ENCODE assay signal across 10 mouse cellular contexts in genomic region chr8:109463677-109464313, GRCm38 (mm10). TPM values are rescaled to one million over a fixed set of nuclear protein-coding genes. Genes with fewer than 3 reads are reported as not detected.
DNase-seq lines count a peak whose midpoint lies in the region; ATAC-seq and TF ChIP-seq lines count a peak whose summit lies in the region.
"Had no signal": no experiment of that assay in that cellular context is flagged by ENCODE, and none has a peak within 500 bp of the region (broad histone marks: within the 10 kb centered on the region; RNA-seq: fewer than 3 reads in every experiment).

No protein-coding gene starts in this region.

- no peak for TF ChIP-seq POLR2A in cerebellum, adult 2 months (IDR thresholded peaks at IDR 0.05; ENCODE audit: borderline replicate concordance, insufficient read depth, low read length)

- no peaks in the 10 kb centered on the region for H3K36me3 ChIP-seq in embryonic facial prominence, embryonic 12.5 days
- H3K36me3 ChIP-seq in hindbrain, postnatal 0 days (ENCODE audit: insufficient read depth, low read length), result no peaks in the 10 kb centered on the region
- no peaks in the 10 kb centered on the region for H3K36me3 ChIP-seq in neural tube, embryonic 15.5 days

- peak; percentile 13 to 33 for DNase-seq in layer of hippocampus, postnatal 36 days
- no peak for DNase-seq in layer of hippocampus, postnatal 25 days (ENCODE audit: extremely low spot score in 1 of 2, low spot score in 1 of 2)
- DNase-seq in hindbrain, postnatal 0 days (ENCODE audit: low spot score), result peak; percentile 33
- no peak for DNase-seq in cerebellum, adult 2 months
- DNase-seq in ovary, adult 18-20 months (ENCODE audit: low spot score), result no peak
- DNase-seq: gastrocnemius, adult 2 months had no signal

- H3K27ac ChIP-seq in embryonic facial prominence, embryonic 12.5 days, result peak overlapping the region; percentile 51; the same call in 1 of the 2 replicates
- H3K27ac ChIP-seq in hindbrain, postnatal 0 days, result peak overlapping the region; percentile 68
- peak overlapping the region; percentile 87 for H3K27ac ChIP-seq in neural tube, embryonic 15.5 days (replicated peaks)
- no peak overlapping the region for H3K27ac ChIP-seq in cerebellum, adult 2 months (ENCODE audit: insufficient read depth, low read length)
- H3K27ac ChIP-seq: gastrocnemius, adult 2 months had no signal

- no peaks in the 10 kb centered on the region for H3K9me3 ChIP-seq in embryonic facial prominence, embryonic 12.5 days
- no peaks in the 10 kb centered on the region for H3K9me3 ChIP-seq in hindbrain, postnatal 0 days (ENCODE audit: low read length)
- no peaks in the 10 kb centered on the region for H3K9me3 ChIP-seq in neural tube, embryonic 15.5 days (replicated peaks)

- no peak for ATAC-seq in embryonic facial prominence, embryonic 12.5 days (ENCODE audit: insufficient number of reproducible peaks, insufficient read depth, low FRiP score, low TSS enrichment)
- peak; percentile 25; the same call in 1 of the 2 replicates for ATAC-seq in hindbrain, postnatal 0 days
- ATAC-seq in neural tube, embryonic 15.5 days (ENCODE audit: low FRiP score), result peak; percentile 22; the same call in 1 of the 2 replicates
- no peak for ATAC-seq in erythroblast, adult 5-6 weeks (replicated peaks; ENCODE audit: low FRiP score, poor library complexity, severe bottlenecking)

- TF ChIP-seq CTCF in hindbrain, postnatal 0 days (IDR thresholded peaks at IDR 0.05; ENCODE audit: low read depth), result no peak
- no peak for TF ChIP-seq CTCF in cerebellum, adult 2 months (IDR thresholded peaks at IDR 0.05; ENCODE audit: borderline replicate concordance, insufficient read depth, low read depth, low read length)

- no peak overlapping the region for H3K4me3 ChIP-seq in embryonic facial prominence, embryonic 12.5 days
- H3K4me3 ChIP-seq in hindbrain, postnatal 0 days (ENCODE audit: low read length), result 0 out of 2 replicates have a peak overlapping the region, but pooled peaks have one; percentile 18
- peak overlapping the region; percentile 2; the same call in 1 of the 2 replicates for H3K4me3 ChIP-seq in neural tube, embryonic 15.5 days (replicated peaks)
- H3K4me3 ChIP-seq in cerebellum, adult 2 months (replicated peaks; ENCODE audit: insufficient read depth, low read depth, low read length), result no peak overlapping the region

- H3K9ac ChIP-seq in embryonic facial prominence, embryonic 12.5 days, result no peak overlapping the region
- 0 out of 2 replicates have a peak overlapping the region, but pooled peaks have one; percentile 15 for H3K9ac ChIP-seq in hindbrain, postnatal 0 days (replicated peaks; ENCODE audit: low read length)
- H3K9ac ChIP-seq in neural tube, embryonic 15.5 days (replicated peaks), result peak overlapping the region; percentile 33

- peaks cover 24% of the 10 kb centered on the region for H3K4me1 ChIP-seq in embryonic facial prominence, embryonic 12.5 days
- peaks cover 22% of the 10 kb centered on the region; the same call in 1 of the 2 replicates for H3K4me1 ChIP-seq in hindbrain, postnatal 0 days (ENCODE audit: insufficient read depth, low read length)
- H3K4me1 ChIP-seq in neural tube, embryonic 15.5 days, result peaks cover 54% of the 10 kb centered on the region
- H3K4me1 ChIP-seq in cerebellum, adult 2 months (ENCODE audit: control insufficient read depth, insufficient read depth, low read length), result 0 out of 2 replicates have a peak, but pooled peaks cover 2% of the 10 kb centered on the region

- peak overlapping the region; percentile 39; the same call in 1 of the 2 replicates for H3K4me2 ChIP-seq in embryonic facial prominence, embryonic 12.5 days (replicated peaks)
- H3K4me2 ChIP-seq in hindbrain, postnatal 0 days (ENCODE audit: low read depth, low read length), result peak overlapping the region; percentile 52
- peak overlapping the region; percentile 53 for H3K4me2 ChIP-seq in neural tube, embryonic 15.5 days

- WGBS in embryonic facial prominence, embryonic 12.5 days, result 30% methylated on average over 13 of the region's 13 CpGs
- WGBS in hindbrain, postnatal 0 days, result 13% methylated on average over 13 of the region's 13 CpGs
- WGBS in neural tube, embryonic 15.5 days, result 8% methylated on average over 13 of the region's 13 CpGs
- WGBS in cerebellum, adult 2 months, result 20% methylated on average over 13 of the region's 13 CpGs

- H3K27me3 ChIP-seq in embryonic facial prominence, embryonic 12.5 days, result no peaks in the 10 kb centered on the region
- no peaks in the 10 kb centered on the region for H3K27me3 ChIP-seq in hindbrain, postnatal 0 days (ENCODE audit: insufficient read depth, low read length)
- H3K27me3 ChIP-seq in neural tube, embryonic 15.5 days (replicated peaks), result no peaks in the 10 kb centered on the region
- H3K27me3 ChIP-seq in cerebellum, adult 2 months (ENCODE audit: control insufficient read depth, insufficient read depth, low read length), result no peaks in the 10 kb centered on the region

RNA-seq across cellular contexts. Expression of gene Pmfbp1, which starts 30.0 kb away (rescaled TPM):
- total RNA-seq in layer of hippocampus, postnatal 36 days (2021), result under 1 TPM in 1 of 2 experiments, not detected in 1; 0.10 TPM
- under 1 TPM; 0.10 to 0.14 TPM for total RNA-seq in layer of hippocampus, postnatal 25 days (2021)
- polyA plus RNA-seq in embryonic facial prominence, embryonic 12.5 days (2016; fragmentation: Nextera tagmentation; extraction: Ambion mirVana), result 0.06 TPM in 1 of 2 replicates, not detected in the other
- total RNA-seq in hindbrain, postnatal 0 days (2014; rRNA removed), result 2.0 and 2.9 TPM in 2 replicates
- 1.2 and 1.3 TPM in 2 replicates for polyA plus RNA-seq in hindbrain, postnatal 0 days (2015; fragmentation: Nextera tagmentation; extraction: Ambion mirVana)
- 1.0 and 1.5 TPM in 2 replicates for polyA plus RNA-seq in neural tube, embryonic 15.5 days (2015; fragmentation: Nextera tagmentation; extraction: Ambion mirVana)
- polyA plus RNA-seq in cerebellum, adult 2 months (2012; rRNA removed), result 0.36 and 0.80 TPM in 2 replicates
- total RNA-seq in erythroblast, adult 5-6 weeks (2015; ENCODE audit: low replicate concordance), result not detected in 2 replicates
- not detected in 2 replicates for total RNA-seq in erythroblast, adult 5-6 weeks (2017; ENCODE audit: low replicate concordance)
- total RNA-seq: gastrocnemius, adult 2 months; megakaryocyte-erythroid progenitor cell, adult 5-6 weeks had no signal

Comparison
In these comparisons a context has a peak if more than half of its experiments do, and no peak if none do; other contexts are left out.
1. DNase-seq: peak in layer of hippocampus, postnatal 36 days (2 of 2) and hindbrain, postnatal 0 days (single experiment); none in layer of hippocampus, postnatal 25 days (0 of 2), cerebellum, adult 2 months (0 of 2) and ovary, adult 18-20 months (single experiment).
2. ATAC-seq: peak in hindbrain, postnatal 0 days (single experiment) and neural tube, embryonic 15.5 days (single experiment); none in embryonic facial prominence, embryonic 12.5 days (single experiment) and erythroblast, adult 5-6 weeks (single experiment).
3. H3K4me3 ChIP-seq: peak in hindbrain, postnatal 0 days (single experiment) and neural tube, embryonic 15.5 days (single experiment); none in embryonic facial prominence, embryonic 12.5 days (single experiment) and cerebellum, adult 2 months (single experiment).
4. Peak in every context shown above with its lines, with median percentiles within 50 percentile points of each other: H3K4me2 ChIP-seq.